In genomic region chr9:62817099-62817571, GRCm38 (mm10) we compare ENCODE assay signal across 8 mouse cellular contexts. TPM values are rescaled to one million over a fixed set of nuclear protein-coding genes. Genes with fewer than 3 reads are reported as not detected.
DNase-seq lines count a peak whose midpoint lies in the region; ATAC-seq and TF ChIP-seq lines count a peak whose summit lies in the region.
"Had no signal": no experiment of that assay in that cellular context is flagged by ENCODE, and none has a peak within 500 bp of the region (broad histone marks: within the 10 kb centered on the region; RNA-seq: fewer than 3 reads in every experiment).

No protein-coding gene starts in this region.

- H3K4me2 ChIP-seq in embryonic facial prominence, embryonic 14.5 days (ENCODE audit: low read depth, low read length), result no peak overlapping the region
- H3K4me2 ChIP-seq: limb, embryonic 12.5 days had no signal

- no peaks in the 10 kb centered on the region for H3K36me3 ChIP-seq in embryonic facial prominence, embryonic 14.5 days (ENCODE audit: control insufficient read depth, insufficient read depth, low read length)
- H3K36me3 ChIP-seq: limb, embryonic 12.5 days had no signal

- peaks cover 9% of the 10 kb centered on the region; the same call in 1 of the 2 replicates for H3K4me1 ChIP-seq in embryonic facial prominence, embryonic 14.5 days (ENCODE audit: control insufficient read depth, insufficient read depth, low read length)

- DNase-seq in left cerebral cortex, postnatal 14 days (ENCODE audit: low spot score in 2 of 2), result peak; percentile 56 to 85
- no peak for DNase-seq in left cerebral cortex, adult 2 months (ENCODE audit: extremely low spot score in 1 of 2, low spot score in 2 of 2)
- peak; percentile 92 for DNase-seq in MN1 (ENCODE audit: low spot score)
- DNase-seq in embryonic facial prominence, embryonic 14.5 days (ENCODE audit: low spot score), result peak; percentile 88
- DNase-seq in left cerebral cortex, postnatal 4 days, result peak; percentile 59
- DNase-seq in ovary, adult 18-20 months (ENCODE audit: low spot score), result no peak

- ATAC-seq in embryonic facial prominence, embryonic 14.5 days (ENCODE audit: low read depth), result peak; percentile 45; the same call in 1 of the 2 replicates
- no peak for ATAC-seq in activated CD4-positive, CD25-positive, alpha-beta regulatory T cell, adult 4 months

- no peaks in the 10 kb centered on the region for H3K27me3 ChIP-seq in embryonic facial prominence, embryonic 14.5 days (replicated peaks; ENCODE audit: control insufficient read depth, insufficient read depth, low read length)
- H3K27me3 ChIP-seq: limb, embryonic 12.5 days had no signal

- H3K4me3 ChIP-seq in left cerebral cortex, adult 2 months, result no peak overlapping the region
- no peak overlapping the region for H3K4me3 ChIP-seq in embryonic facial prominence, embryonic 14.5 days (ENCODE audit: low read depth, low read length)
- H3K4me3 ChIP-seq: limb, embryonic 12.5 days had no signal

- 42% methylated on average over 12 of the region's 12 CpGs for WGBS in embryonic facial prominence, embryonic 14.5 days

- no peak for TF ChIP-seq CTCF in left cerebral cortex, adult 2 months (IDR thresholded peaks at IDR 0.05)

- H3K27ac ChIP-seq in left cerebral cortex, adult 2 months, result no peak overlapping the region
- 0 out of 2 replicates have a peak overlapping the region, but pooled peaks have one; percentile 16 for H3K27ac ChIP-seq in embryonic facial prominence, embryonic 14.5 days (replicated peaks; ENCODE audit: low read depth, low read length)
- H3K27ac ChIP-seq: limb, embryonic 12.5 days had no signal

- no peak overlapping the region for H3K9ac ChIP-seq in embryonic facial prominence, embryonic 14.5 days (ENCODE audit: low read depth, low read length)
- H3K9ac ChIP-seq: limb, embryonic 12.5 days had no signal

- intact Hi-C loops in left cerebral cortex, postnatal 14 days (cut with DNase I), result no loop called here
- intact Hi-C loops in left cerebral cortex, adult 2 months (cut with DNase I), result no loop called here
- intact Hi-C loops in left cerebral cortex, postnatal 4 days (cut with DNase I), result no loop called here

- no peaks in the 10 kb centered on the region for H3K9me3 ChIP-seq in embryonic facial prominence, embryonic 14.5 days (ENCODE audit: control insufficient read depth, low read length)

RNA-seq across cellular contexts. Expression of gene Fem1b, which starts 5.4 kb away (rescaled TPM):
- total RNA-seq in left cerebral cortex, postnatal 14 days (2021), result 100 to 1,000 TPM; 112 TPM
- 100 to 1,000 TPM; 104 to 107 TPM for total RNA-seq in left cerebral cortex, adult 2 months (2021)
- 31.8 and 32.0 TPM in 2 replicates for polyA plus RNA-seq in embryonic facial prominence, embryonic 14.5 days (2014; fragmentation: Nextera tagmentation; extraction: Ambion mirVana)
- total RNA-seq in left cerebral cortex, postnatal 4 days (2021), result 100 to 1,000 TPM; 126 to 127 TPM
- polyA plus RNA-seq in activated CD4-positive, CD25-positive, alpha-beta regulatory T cell, adult 4 months (2017; shearing (Covaris generic)), result 1 to 10 TPM; 3.6 TPM

RNA-seq across cellular contexts. Expression of gene Cln6, which starts 21.4 kb away (rescaled TPM):
- total RNA-seq in left cerebral cortex, postnatal 14 days (2021), result 10 to 100 TPM; 11.2 to 11.5 TPM
- total RNA-seq in left cerebral cortex, adult 2 months (2021), result 10 to 100 TPM; 10.0 to 11.9 TPM
- polyA plus RNA-seq in embryonic facial prominence, embryonic 14.5 days (2014; fragmentation: Nextera tagmentation; extraction: Ambion mirVana), result 19.0 and 20.6 TPM in 2 replicates
- total RNA-seq in left cerebral cortex, postnatal 4 days (2021), result 1 to 10 TPM; 7.1 to 9.0 TPM
- polyA plus RNA-seq in activated CD4-positive, CD25-positive, alpha-beta regulatory T cell, adult 4 months (2017; shearing (Covaris generic)), result 10 to 100 TPM in 1 of 2 experiments, 1 to 10 TPM in 1; 7.8 to 10.3 TPM

RNA-seq across cellular contexts. Expression of gene Calml4, which starts 40.7 kb away (rescaled TPM):
- total RNA-seq in left cerebral cortex, postnatal 14 days (2021), result 1 to 10 TPM; 1.1 to 1.5 TPM
- total RNA-seq in left cerebral cortex, adult 2 months (2021), result 1 to 10 TPM in 1 of 2 experiments, under 1 TPM in 1; 0.75 to 1.1 TPM
- polyA plus RNA-seq in embryonic facial prominence, embryonic 14.5 days (2014; fragmentation: Nextera tagmentation; extraction: Ambion mirVana), result 16.5 and 19.8 TPM in 2 replicates
- under 1 TPM; 0.66 to 0.93 TPM for total RNA-seq in left cerebral cortex, postnatal 4 days (2021)
- polyA plus RNA-seq in activated CD4-positive, CD25-positive, alpha-beta regulatory T cell, adult 4 months (2017; shearing (Covaris generic)), result not detected

Comparison
In these comparisons a context has a peak if more than half of its experiments do, and no peak if none do; other contexts are left out.
1. DNase-seq: peak in left cerebral cortex, postnatal 14 days (2 of 2), MN1 (single experiment), embryonic facial prominence, embryonic 14.5 days (single experiment) and left cerebral cortex, postnatal 4 days (single experiment); none in left cerebral cortex, adult 2 months (0 of 2) and ovary, adult 18-20 months (single experiment).